ENCODE assay signal across 8 mouse cellular contexts in genomic region chr2:69856392-69856791, GRCm38 (mm10). TPM values are rescaled to one million over a fixed set of nuclear protein-coding genes. Genes with fewer than 3 reads are reported as not detected.
A peak's percentile ranks its signal among the peaks of the same experiment; 100 is the strongest.
DNase-seq lines count a peak whose midpoint lies in the region.
"Had no signal": no experiment of that assay in that cellular context is flagged by ENCODE, and none has a peak within 500 bp of the region (broad histone marks: within the 10 kb centered on the region; RNA-seq: fewer than 3 reads in every experiment).

No protein-coding gene starts in this region.

- DNase-seq in thymus, postnatal 0 days (ENCODE audit: low spot score) = peak; percentile 43
- DNase-seq in thymus, postnatal 10 days (ENCODE audit: low spot score in 2 of 2) = no peak
- peak; percentile 47 for DNase-seq in induced T-regulatory cell, adult 2 months (ENCODE audit: low read depth)
- peak; percentile 36 for DNase-seq in lung, postnatal 14 days
- DNase-seq in yolk sac, embryonic 10.5 days (ENCODE audit: low spot score) = peak; percentile 45
- no peak for DNase-seq in layer of hippocampus, postnatal 14 days (ENCODE audit: low spot score in 2 of 2)
- no peak for DNase-seq in spleen, postnatal 14 days (ENCODE audit: low spot score in 2 of 2)
- DNase-seq: cerebellum, postnatal 25 days had no signal

RNA-seq across cellular contexts. Expression of gene Ssb, which starts 5.0 kb away (rescaled TPM):
- polyA plus RNA-seq in thymus, postnatal 0 days (2015; fragmentation: Nextera tagmentation; extraction: Ambion mirVana) = 317 and 344 TPM in 2 replicates
- 100 to 1,000 TPM; 129 to 149 TPM for total RNA-seq in layer of hippocampus, postnatal 14 days (2021)

RNA-seq across cellular contexts. Expression of gene Mettl5, which starts 29.0 kb away (rescaled TPM):
- polyA plus RNA-seq in thymus, postnatal 0 days (2015; fragmentation: Nextera tagmentation; extraction: Ambion mirVana) = 45.1 and 46.9 TPM in 2 replicates
- total RNA-seq in layer of hippocampus, postnatal 14 days (2021) = 10 to 100 TPM; 13.4 to 16.6 TPM

RNA-seq across cellular contexts. Expression of gene Klhl23, which starts 34.6 kb away (rescaled TPM):
- 7.4 and 11.0 TPM in 2 replicates for polyA plus RNA-seq in thymus, postnatal 0 days (2015; fragmentation: Nextera tagmentation; extraction: Ambion mirVana)
- 10 to 100 TPM; 60.8 to 63.5 TPM for total RNA-seq in layer of hippocampus, postnatal 14 days (2021)

RNA-seq across cellular contexts. Expression of gene Ubr3, which starts 40.7 kb away (rescaled TPM):
- polyA plus RNA-seq in thymus, postnatal 0 days (2015; fragmentation: Nextera tagmentation; extraction: Ambion mirVana) = 9.0 and 11.0 TPM in 2 replicates
- 100 to 1,000 TPM; 132 to 136 TPM for total RNA-seq in layer of hippocampus, postnatal 14 days (2021)

Comparison
In these comparisons a context has a peak if more than half of its experiments do, and no peak if none do; other contexts are left out.
1. DNase-seq: peak in thymus, postnatal 0 days (single experiment), induced T-regulatory cell, adult 2 months (single experiment), lung, postnatal 14 days (single experiment) and yolk sac, embryonic 10.5 days (single experiment); none in thymus, postnatal 10 days (0 of 2), layer of hippocampus, postnatal 14 days (0 of 2) and spleen, postnatal 14 days (0 of 2).